Mouse (Mus musculus): Measurements from ENCODE around the gene Tcf7l1. TPM values are rescaled to one million over a fixed set of nuclear protein-coding genes. Genes with fewer than 3 reads are reported as not detected.

Gene Tcf7l1
- total RNA-seq, 1 experiment: 14.5 TPM

DNA sequence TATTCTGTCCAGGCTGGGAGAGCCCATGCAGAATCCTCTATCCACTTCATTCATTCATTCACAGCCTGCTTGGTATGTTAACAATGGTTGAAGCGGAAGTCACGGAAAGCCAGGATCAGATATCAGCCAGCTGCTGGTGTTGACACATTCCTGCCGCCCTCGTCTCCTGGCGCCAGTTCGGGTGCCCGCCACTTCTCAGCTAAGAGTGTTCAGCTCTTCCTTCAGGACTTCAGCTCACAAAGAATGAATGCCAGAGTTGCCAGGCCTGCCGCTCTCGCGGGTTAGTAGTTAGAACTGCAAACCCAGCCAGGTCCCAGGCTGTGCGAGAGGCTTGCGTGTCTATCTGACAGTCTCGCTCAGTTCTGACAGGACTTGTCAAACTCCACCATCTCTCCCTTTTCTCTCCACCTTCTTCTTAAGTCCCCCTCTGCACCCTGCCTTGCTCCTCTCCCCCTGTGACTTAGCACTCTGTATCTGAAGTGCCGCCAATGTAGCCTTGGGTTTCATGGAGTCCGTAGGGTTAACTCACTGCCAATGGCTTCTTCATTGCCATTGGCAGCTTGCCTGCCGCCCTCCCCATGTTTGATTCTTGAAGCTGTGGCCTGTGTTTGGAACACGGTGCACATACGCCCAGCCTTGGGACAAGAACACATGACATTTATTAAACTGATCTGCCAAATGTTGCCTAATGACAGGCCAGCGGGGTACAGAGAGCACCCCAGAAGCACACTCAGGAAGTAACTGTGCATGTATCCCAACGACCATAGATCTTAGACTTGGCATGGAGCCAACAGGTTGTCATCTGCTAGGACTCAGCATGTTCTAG lies 48.2 kb downstream of the Tcf7l1 start:
- no peaks in the 10 kb centered on the region for H3K9me3 ChIP-seq (ENCODE audit: control insufficient read depth, insufficient read depth, low read depth, low read length)
- no peak overlapping the region for H3K4me3 ChIP-seq (ENCODE audit: insufficient read depth in 1 of 2, low read depth in 1 of 2, low read length in 2 of 2, poor library complexity in 1 of 2, severe bottlenecking in 1 of 2)
- peaks cover 8 to 15% of the 10 kb centered on the region in 2 experiments for H3K4me1 ChIP-seq (ENCODE audit: control insufficient read depth in 2 of 2, insufficient read depth in 2 of 2, low read length in 2 of 2, poor library complexity in 1 of 2)
- no peak for DNase-seq (ENCODE audit: low read depth, low spot score)
- TF ChIP-seq MAFK (IDR thresholded peaks at IDR 0.05; ENCODE audit: insufficient read depth, low read depth, low read length) (no peak), ZC3H11A (IDR thresholded peaks at IDR 0.05; ENCODE audit: borderline replicate concordance, low read depth, low read length) (no peak), ZNF384 (IDR thresholded peaks at IDR 0.05; ENCODE audit: low read depth, low read length) (no peak), CHD2 (IDR thresholded peaks at IDR 0.05; ENCODE audit: low read depth, low read length) (no peak), HCFC1 (IDR thresholded peaks at IDR 0.05; ENCODE audit: borderline replicate concordance, insufficient read depth, low read length) (no peak)
- H3K9ac ChIP-seq (ENCODE audit: insufficient read depth, low read depth, low read length, poor library complexity, severe bottlenecking): no peak overlapping the region
- in situ Hi-C loops (cut with MboI; ENCODE audit: low sequenced_read_pairs in 2 of 2, unreplicated experiment in 2 of 2): no loop called here
- no peak overlapping the region for H3K27ac ChIP-seq (ENCODE audit: insufficient read depth, low read depth, low read length, poor library complexity, severe bottlenecking)
- no peaks in the 10 kb centered on the region for H3K36me3 ChIP-seq (ENCODE audit: control insufficient read depth, insufficient read depth, low read length, poor library complexity, severe bottlenecking)

DNA sequence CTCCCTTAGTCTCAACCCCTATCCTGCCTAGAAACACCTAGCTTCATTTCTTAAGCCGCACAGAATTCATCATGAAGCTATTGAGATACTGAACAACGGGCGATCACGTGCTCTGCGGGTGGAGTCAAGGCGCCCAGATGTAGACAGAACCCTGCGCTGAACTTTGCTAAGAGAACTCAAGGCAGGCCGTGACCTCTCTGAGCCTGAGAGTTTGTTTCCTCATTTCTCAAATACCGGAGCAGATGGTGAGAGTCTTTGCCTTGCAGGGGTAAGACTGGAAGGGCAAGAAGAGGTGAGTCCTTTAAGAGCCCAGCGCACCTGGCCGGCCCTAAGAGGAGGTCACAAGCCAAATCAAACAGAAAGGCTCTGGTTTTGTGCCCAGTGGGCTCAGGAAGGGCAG lies 52.2 kb downstream of the Tcf7l1 start:
- TF ChIP-seq MAFK (IDR thresholded peaks at IDR 0.05; ENCODE audit: insufficient read depth, low read depth, low read length): no peak
- no peak for TF ChIP-seq CHD2 (IDR thresholded peaks at IDR 0.05; ENCODE audit: low read depth, low read length)
- no peak for TF ChIP-seq ZNF384 (IDR thresholded peaks at IDR 0.05; ENCODE audit: low read depth, low read length)
- Histone ChIP-seq H3K27ac (ENCODE audit: insufficient read depth, low read depth, low read length, poor library complexity, severe bottlenecking) (no peak overlapping the region), H3K9ac (ENCODE audit: insufficient read depth, low read depth, low read length, poor library complexity, severe bottlenecking) (no peak overlapping the region), H3K36me3 (ENCODE audit: control insufficient read depth, insufficient read depth, low read length, poor library complexity, severe bottlenecking) (no peaks in the 10 kb centered on the region), H3K4me1 (ENCODE audit: control insufficient read depth in 2 of 2, insufficient read depth in 2 of 2, low read length in 2 of 2, poor library complexity in 1 of 2) (peaks cover 15 to 17% of the 10 kb centered on the region in 2 experiments), H3K9me3 (ENCODE audit: control insufficient read depth, insufficient read depth, low read depth, low read length) (no peaks in the 10 kb centered on the region), H3K4me3 (ENCODE audit: insufficient read depth in 1 of 2, low read depth in 1 of 2, low read length in 2 of 2, poor library complexity in 1 of 2, severe bottlenecking in 1 of 2) (no peak overlapping the region)
- no peak for DNase-seq (ENCODE audit: low read depth, low spot score)
- in situ Hi-C loops (cut with MboI; ENCODE audit: low sequenced_read_pairs in 2 of 2, unreplicated experiment in 2 of 2): no loop called here

DNA sequence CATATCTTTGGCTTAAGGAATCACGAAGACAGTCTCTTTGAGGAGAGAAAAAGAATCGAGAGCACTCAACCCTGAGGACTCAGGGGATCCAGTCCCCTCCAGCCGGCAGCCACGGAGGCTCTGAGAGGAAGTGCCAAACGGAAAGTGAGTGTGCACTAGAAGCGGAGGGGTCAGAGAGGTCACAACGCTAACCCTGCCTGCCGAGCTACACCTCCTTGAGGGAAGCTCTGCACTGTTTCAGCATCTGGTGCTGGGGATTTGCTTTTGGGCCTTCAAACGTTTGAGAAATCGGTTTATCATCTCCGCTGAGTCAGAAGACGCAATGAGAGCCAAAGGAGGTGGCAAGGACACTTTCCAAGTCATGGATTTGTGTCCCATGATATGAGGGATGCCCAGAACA lies 53.8 kb downstream of the Tcf7l1 start:
- Histone ChIP-seq H3K27ac (ENCODE audit: insufficient read depth, low read depth, low read length, poor library complexity, severe bottlenecking) (no peak overlapping the region), H3K4me1 (ENCODE audit: control insufficient read depth in 2 of 2, insufficient read depth in 2 of 2, low read length in 2 of 2, poor library complexity in 1 of 2) (peaks cover 17 to 21% of the 10 kb centered on the region in 2 experiments)
- in situ Hi-C loops (cut with MboI; ENCODE audit: low sequenced_read_pairs in 2 of 2, unreplicated experiment in 2 of 2): no loop called here

DNA sequence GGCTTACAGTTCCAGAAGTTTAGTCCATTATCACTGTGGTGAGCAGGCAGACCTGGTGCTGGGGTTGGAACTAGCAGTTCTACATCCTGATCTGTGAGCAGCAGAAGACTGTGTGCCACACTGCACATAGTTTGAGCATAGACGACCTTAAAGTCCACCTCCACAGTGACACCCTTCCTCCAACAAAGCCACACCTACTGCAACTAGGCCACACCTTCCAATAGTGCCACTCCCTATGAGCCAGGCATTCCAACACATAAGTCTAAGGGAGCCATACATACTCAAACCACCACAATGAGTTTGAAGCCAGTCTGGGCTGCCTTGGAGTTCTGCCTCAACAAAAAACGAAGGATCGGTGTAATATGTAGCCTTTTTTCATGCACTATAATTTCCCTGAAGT lies 55.7 kb downstream of the Tcf7l1 start:
- no peak overlapping the region for H3K27ac ChIP-seq (ENCODE audit: insufficient read depth, low read depth, low read length, poor library complexity, severe bottlenecking)
- TF ChIP-seq ZNF384 (IDR thresholded peaks at IDR 0.05; ENCODE audit: low read depth, low read length) (no peak), HCFC1 (IDR thresholded peaks at IDR 0.05; ENCODE audit: borderline replicate concordance, insufficient read depth, low read length) (no peak), ZC3H11A (IDR thresholded peaks at IDR 0.05; ENCODE audit: borderline replicate concordance, low read depth, low read length) (no peak), MAFK (IDR thresholded peaks at IDR 0.05; ENCODE audit: insufficient read depth, low read depth, low read length) (no peak), CHD2 (IDR thresholded peaks at IDR 0.05; ENCODE audit: low read depth, low read length) (no peak)
- H3K9ac ChIP-seq (ENCODE audit: insufficient read depth, low read depth, low read length, poor library complexity, severe bottlenecking): no peak overlapping the region
- H3K4me1 ChIP-seq (ENCODE audit: control insufficient read depth in 2 of 2, insufficient read depth in 2 of 2, low read length in 2 of 2, poor library complexity in 1 of 2): peaks cover 20 to 21% of the 10 kb centered on the region in 2 experiments
- H3K36me3 ChIP-seq (ENCODE audit: control insufficient read depth, insufficient read depth, low read length, poor library complexity, severe bottlenecking): no peaks in the 10 kb centered on the region
- no peak for DNase-seq (ENCODE audit: low read depth, low spot score)
- no peak overlapping the region for H3K4me3 ChIP-seq (ENCODE audit: insufficient read depth in 1 of 2, low read depth in 1 of 2, low read length in 2 of 2, poor library complexity in 1 of 2, severe bottlenecking in 1 of 2)
- in situ Hi-C loops (cut with MboI; ENCODE audit: low sequenced_read_pairs in 2 of 2, unreplicated experiment in 2 of 2): no loop called here
- no peaks in the 10 kb centered on the region for H3K9me3 ChIP-seq (ENCODE audit: control insufficient read depth, insufficient read depth, low read depth, low read length)

More for the DNA sequence above, 53.8 kb downstream of the Tcf7l1 start:
- no peak overlapping the region for H3K9ac ChIP-seq (ENCODE audit: insufficient read depth, low read depth, low read length, poor library complexity, severe bottlenecking)
- no peak for TF ChIP-seq ZC3H11A (IDR thresholded peaks at IDR 0.05; ENCODE audit: borderline replicate concordance, low read depth, low read length)
- no peak for TF ChIP-seq ZNF384 (IDR thresholded peaks at IDR 0.05; ENCODE audit: low read depth, low read length)
- no peak for TF ChIP-seq HCFC1 (IDR thresholded peaks at IDR 0.05; ENCODE audit: borderline replicate concordance, insufficient read depth, low read length)
- no peak for TF ChIP-seq MAFK (IDR thresholded peaks at IDR 0.05; ENCODE audit: insufficient read depth, low read depth, low read length)
- no peak for TF ChIP-seq CHD2 (IDR thresholded peaks at IDR 0.05; ENCODE audit: low read depth, low read length)
- no peaks in the 10 kb centered on the region for H3K9me3 ChIP-seq (ENCODE audit: control insufficient read depth, insufficient read depth, low read depth, low read length)
- DNase-seq (ENCODE audit: low read depth, low spot score): no peak
- peak overlapping the region in 1 of 2 experiments; percentile 43; a peak in 2 of 4 replicates for H3K4me3 ChIP-seq (ENCODE audit: insufficient read depth in 1 of 2, low read depth in 1 of 2, low read length in 2 of 2, poor library complexity in 1 of 2, severe bottlenecking in 1 of 2)
- H3K36me3 ChIP-seq (ENCODE audit: control insufficient read depth, insufficient read depth, low read length, poor library complexity, severe bottlenecking): no peaks in the 10 kb centered on the region
